Mouse (Mus musculus) MEL (cell line): ENCODE data around the gene 4930579F01Rik.
A peak's percentile ranks its signal among the peaks of the same experiment; 100 is the strongest.

Experiments used
- CTCF ChIP-seq, 3 experiments: IDR thresholded peaks in 2 of 3; conservative IDR thresholded peaks in 1 of 3; 2 replicates each; pipeline ENCODE4 v1.5.1; 2011 to 2012; ENCODE audit warnings: low read length in 3 of 3, low read depth in 2 of 3, mild to moderate bottlenecking in 2 of 3, improper control_type of control experiment in 1 of 3, inconsistent platforms in 1 of 3, mixed read lengths in 1 of 3, moderate library complexity in 1 of 3; ENCODE audit not compliant: control insufficient read depth in 1 of 3, insufficient read depth in 1 of 3, poor library complexity in 1 of 3, severe bottlenecking in 1 of 3
- ELF1 ChIP-seq: IDR thresholded peaks from 2 replicates; pipeline ENCODE4 v1.6.1; 2014; ENCODE audit warnings: low read depth, mild to moderate bottlenecking, inconsistent platforms, low read length, improper control_type of control experiment, moderate library complexity
- MXI1 ChIP-seq: IDR thresholded peaks from 2 replicates; pipeline ENCODE4 v1.6.1; 2011; ENCODE audit warnings: mild to moderate bottlenecking, low read depth, low read length, improper control_type of control experiment
- POLR2AphosphoS2 ChIP-seq: IDR thresholded peaks from 2 replicates; pipeline ENCODE4 v1.6.1; 2011; ENCODE audit warnings: low read length, improper control_type of control experiment
- TCF12 ChIP-seq: IDR thresholded peaks from 2 replicates; pipeline ENCODE4 v1.6.1; 2014; ENCODE audit warnings: low read depth, mild to moderate bottlenecking, inconsistent platforms, low read length, improper control_type of control experiment, moderate library complexity
- ZC3H11A ChIP-seq: IDR thresholded peaks from 2 replicates; pipeline ENCODE4 v1.6.1; 2012; ENCODE audit warnings: low read depth, mild to moderate bottlenecking, inconsistent platforms, low read length, improper control_type of control experiment

DNA sequence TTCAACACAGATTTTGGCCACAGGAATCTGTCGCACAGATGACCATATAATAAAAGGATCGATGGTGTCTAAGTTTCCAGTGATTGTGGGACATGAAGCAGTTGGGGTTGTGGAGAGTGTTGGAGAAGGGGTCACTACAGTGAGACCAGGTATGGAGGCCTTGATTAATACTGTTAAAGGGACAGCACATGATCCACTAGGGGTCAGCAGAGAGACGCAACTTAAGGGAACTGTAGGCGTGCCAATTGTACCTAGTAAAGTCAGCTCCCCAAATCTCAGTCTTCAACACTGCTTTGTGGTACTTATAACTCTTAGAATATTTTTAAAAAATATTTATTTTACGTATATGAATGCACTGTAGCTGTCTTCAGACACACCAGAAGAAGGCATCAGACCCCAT lies 29.3 kb upstream of the 4930579F01Rik start:
- TF ChIP-seq CTCF (IDR thresholded peaks at IDR 0.05 in 2 of 3, conservative IDR thresholded peaks at IDR 0.05 in 1 of 3; ENCODE audit: control insufficient read depth in 1 of 3, insufficient read depth in 1 of 3, low read depth in 2 of 3, low read length in 3 of 3, poor library complexity in 1 of 3, severe bottlenecking in 1 of 3), result peak; percentile 63 to 85 (median 80)
- TF ChIP-seq POLR2AphosphoS2, result no peak
- TF ChIP-seq MXI1, result no peak
- no peak for TF ChIP-seq TCF12
- peak; percentile 50 for TF ChIP-seq ZC3H11A
- TF ChIP-seq ELF1, result no peak
